Mouse (Mus musculus) liver, adult 2 months (tissue): Measurements from ENCODE around the gene Cfap54.

Experiments used
- CTCF ChIP-seq: fragments of 200-500 bp; IDR thresholded peaks from 2 replicates; pipeline ENCODE4 v1.5.1; 2011; ENCODE audit warnings: low read depth, low read length, control low read depth
- POLR2A ChIP-seq: fragments of 200-500 bp; IDR thresholded peaks from 2 replicates; pipeline ENCODE4 v1.6.1; 2011; ENCODE audit warnings: low read length, control low read depth; ENCODE audit not compliant: insufficient read depth; ENCODE audit errors: extremely low read depth

DNA sequence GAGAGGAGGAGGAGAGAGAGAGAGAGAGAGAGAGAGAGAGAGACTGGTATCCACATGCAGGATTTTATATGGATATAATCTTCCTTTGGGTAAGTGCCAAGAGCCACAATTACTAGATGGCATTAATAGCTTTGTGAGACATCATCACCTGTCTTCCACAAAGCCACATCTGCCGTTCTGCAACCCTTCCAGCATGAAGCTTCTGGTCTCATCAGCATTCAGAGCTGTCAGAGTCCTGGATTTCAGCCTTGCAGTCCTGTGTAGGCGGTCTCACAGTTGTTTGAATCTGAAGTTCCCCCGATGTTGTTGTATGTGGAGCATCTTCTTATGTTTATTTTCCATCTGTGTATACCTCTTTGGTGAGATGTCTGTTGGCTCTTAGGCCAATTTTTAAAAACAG lies 9.7 kb downstream of the Cfap54 start:
- no peak for TF ChIP-seq CTCF
- TF ChIP-seq POLR2A = no peak
